Mouse (Mus musculus) stomach, postnatal 0 days (tissue): ENCODE measurements around the gene Lgi2. TPM values are rescaled to one million over a fixed set of nuclear protein-coding genes. Genes with fewer than 3 reads are reported as not detected.

ENCODE experiments used
- ATAC-seq: fragments of 200-750 bp; cut with Nextera tagmentation; 2 replicates; pipeline ENCODE4 v1.8.0; 2017; ENCODE audit not compliant: low FRiP score, low TSS enrichment
- DNase-seq: peaks from one replicate; pipeline ENCODE4 v3.0.0-alpha.2; 2016; ENCODE audit warnings: low spot score
- H3K27ac ChIP-seq: fragments of 300-500 bp; sonication (generic); replicated peaks from 2 replicates; pipeline ENCODE4 v1.5.1; 2014; ENCODE audit warnings: mild to moderate bottlenecking, control low read depth
- H3K27me3 ChIP-seq: fragments of 300-500 bp; sonication (generic); 2 replicates; pipeline ENCODE4 v1.6.1; 2014; ENCODE audit warnings: low read length; ENCODE audit not compliant: control insufficient read depth, insufficient read depth
- H3K36me3 ChIP-seq: fragments of 300-500 bp; sonication (generic); 2 replicates; pipeline ENCODE4 v1.6.1; 2014; ENCODE audit warnings: low read length, mixed read lengths; ENCODE audit not compliant: control insufficient read depth, insufficient read depth
- H3K4me1 ChIP-seq: fragments of 300-500 bp; sonication (generic); replicated peaks from 2 replicates; pipeline ENCODE4 v1.6.1; 2014; ENCODE audit warnings: antibody characterized with exemption; ENCODE audit not compliant: control insufficient read depth, insufficient read depth
- H3K4me2 ChIP-seq: fragments of 300-500 bp; sonication (generic); replicated peaks from 2 replicates; pipeline ENCODE4 v1.6.1; 2014; ENCODE audit warnings: low read depth, mild to moderate bottlenecking, control low read depth, moderate library complexity
- H3K4me3 ChIP-seq: fragments of 300-500 bp; sonication (generic); 2 replicates; pipeline ENCODE4 v1.5.1; 2014; ENCODE audit warnings: low read depth, low read length, control low read depth
- H3K9ac ChIP-seq: fragments of 300-500 bp; sonication (generic); 2 replicates; pipeline ENCODE4 v1.6.1; 2014; ENCODE audit warnings: mild to moderate bottlenecking, low read length, control low read depth, mixed read lengths
- H3K9me3 ChIP-seq: fragments of 300-500 bp; sonication (generic); 2 replicates; pipeline ENCODE4 v1.6.1; 2016; ENCODE audit warnings: low read length; ENCODE audit not compliant: control insufficient read depth
- CTCF ChIP-seq: IDR thresholded peaks from 2 replicates; pipeline ENCODE4 v1.5.1; 2016; ENCODE audit warnings: antibody characterized with exemption, low read depth, mild to moderate bottlenecking, moderate library complexity
- EP300 ChIP-seq: optimal IDR thresholded peaks from 2 replicates; pipeline ENCODE3; 2016; ENCODE audit warnings: antibody characterized with exemption
- WGBS: fragments of 180-500 bp; shearing (Covaris S2); extraction: QIAGEN DNeasy Blood & Tissue Kit; methylation state at CpG from one replicate; pipeline ENCODE4 v1.1.7; 2014; 5-methylcytosine and 5-hydroxymethylcytosine counted together
- polyA plus RNA-seq: library from polyadenylated mRNA; unstranded; fragments of >200 nt; fragmentation: Nextera tagmentation; extraction: Ambion mirVana; gene quantifications from 2 replicates; pipeline ENCODE4 v1.2.1, GENCODE M21; 2015

The Lgi2 gene
- polyA plus RNA-seq, 1 experiment from 2014 or later, result 4.8 TPM

- DNase-seq (no peak), ATAC-seq (no peak; the same call in 1 of the 2 replicates)
- no peak overlapping the region for H3K9ac ChIP-seq
- TF ChIP-seq EP300, result no peak
- no peak for TF ChIP-seq CTCF
- no peaks in the 10 kb centered on the region for H3K27me3 ChIP-seq
- H3K4me2 ChIP-seq, result peak overlapping the region; percentile 46
- H3K9me3 ChIP-seq, result no peaks in the 10 kb centered on the region
- H3K4me1 ChIP-seq, result no peaks in the 10 kb centered on the region
- no peak overlapping the region for H3K27ac ChIP-seq
- H3K4me3 ChIP-seq, result peak overlapping the region; percentile 13; the same call in 1 of the 2 replicates
- WGBS, result 34% methylated on average over 21 of the region's 21 CpGs
- no peaks in the 10 kb centered on the region for H3K36me3 ChIP-seq
Observed at GRCm38 (mm10) chr5:52516072-52516476, 50.2 kb downstream of the Lgi2 start.

GRCm38 (mm10) chr5:52515246-52516021 is 50.8 kb downstream of the Lgi2 start:
- Histone ChIP-seq H3K27ac (no peak overlapping the region), H3K9me3 (no peaks in the 10 kb centered on the region), H3K9ac (no peak overlapping the region), H3K4me2 (peak overlapping the region; percentile 46), H3K4me3 (peak overlapping the region; percentile 13; the same call in 1 of the 2 replicates), H3K27me3 (no peaks in the 10 kb centered on the region), H3K36me3 (no peaks in the 10 kb centered on the region), H3K4me1 (no peaks in the 10 kb centered on the region)
- 33% methylated on average over 22 of the region's 22 CpGs for WGBS
- ATAC-seq (no peak), DNase-seq (peak; percentile 66)
- TF ChIP-seq EP300 (no peak), CTCF (peak; percentile 85)

GRCm38 (mm10) chr5:52511089-52511488 is 55.2 kb downstream of the Lgi2 start:
- 50% methylated on average over 3 of the region's 3 CpGs for WGBS
- H3K4me3 ChIP-seq, result no peak overlapping the region
- no peak for DNase-seq

GRCm38 (mm10) chr5:52509416-52509815 is 56.8 kb downstream of the Lgi2 start:
- Histone ChIP-seq H3K4me2 (no peak overlapping the region), H3K27me3 (no peaks in the 10 kb centered on the region), H3K4me1 (no peaks in the 10 kb centered on the region), H3K27ac (no peak overlapping the region), H3K4me3 (no peak overlapping the region), H3K9me3 (no peaks in the 10 kb centered on the region), H3K36me3 (no peaks in the 10 kb centered on the region), H3K9ac (no peak overlapping the region)
- ATAC-seq (no peak), DNase-seq (no peak)
- WGBS, result 76% methylated on average over 6 of the region's 6 CpGs
- TF ChIP-seq EP300, result no peak
- TF ChIP-seq CTCF, result no peak

More at GRCm38 (mm10) chr5:52511089-52511488, 55.2 kb downstream of the Lgi2 start:
- H3K9ac ChIP-seq, result no peak overlapping the region
- no peaks in the 10 kb centered on the region for H3K36me3 ChIP-seq
- H3K4me1 ChIP-seq, result no peaks in the 10 kb centered on the region
- ATAC-seq, result no peak
- H3K27me3 ChIP-seq, result no peaks in the 10 kb centered on the region
- TF ChIP-seq CTCF (no peak), EP300 (no peak)
- no peaks in the 10 kb centered on the region for H3K9me3 ChIP-seq
- no peak overlapping the region for H3K4me2 ChIP-seq
- H3K27ac ChIP-seq, result no peak overlapping the region

GRCm38 (mm10) chr5:52504666-52505065 is 61.6 kb downstream of the Lgi2 start:
- Histone ChIP-seq H3K36me3 (no peaks in the 10 kb centered on the region), H3K27me3 (no peaks in the 10 kb centered on the region), H3K4me1 (no peaks in the 10 kb centered on the region), H3K4me3 (no peak overlapping the region), H3K9me3 (no peaks in the 10 kb centered on the region), H3K9ac (no peak overlapping the region), H3K4me2 (no peak overlapping the region), H3K27ac (no peak overlapping the region)
- ATAC-seq (no peak), DNase-seq (no peak)
- 82% methylated on average over 13 of the region's 13 CpGs for WGBS
- no peak for TF ChIP-seq EP300
- TF ChIP-seq CTCF, result no peak

- H3K4me2 ChIP-seq, result no peak overlapping the region
- H3K27me3 ChIP-seq, result no peaks in the 10 kb centered on the region
- no peak overlapping the region for H3K27ac ChIP-seq
- no peaks in the 10 kb centered on the region for H3K4me1 ChIP-seq
- no peak for DNase-seq
- TF ChIP-seq EP300 (no peak), CTCF (no peak)
- no peak overlapping the region for H3K4me3 ChIP-seq
- 92% methylated on average over 11 of the region's 11 CpGs for WGBS
- no peak for ATAC-seq
- H3K9me3 ChIP-seq, result no peaks in the 10 kb centered on the region
- H3K36me3 ChIP-seq, result no peaks in the 10 kb centered on the region
- H3K9ac ChIP-seq, result no peak overlapping the region
Observed at GRCm38 (mm10) chr5:52504148-52504547, 62.1 kb downstream of the Lgi2 start.
